Mouse (Mus musculus) bone marrow macrophage, adult 2 months (primary cell): Measurements from ENCODE around the gene Adra1b.

ENCODE experiments used
- CTCF ChIP-seq: IDR thresholded peaks from 2 replicates; pipeline ENCODE4 v1.5.1; 2012; ENCODE audit warnings: low read depth, mild to moderate bottlenecking, low read length, moderate library complexity
- POLR2A ChIP-seq: IDR thresholded peaks from 2 replicates; pipeline ENCODE4 v1.6.1; 2012; ENCODE audit warnings: mild to moderate bottlenecking, low read depth, low read length, borderline replicate concordance

- TF ChIP-seq CTCF (no peak), POLR2A (no peak)
These were observed 127.3 kb downstream of the Adra1b start for GRCm38 (mm10) chr11:43773725-43774124.
